Mouse (Mus musculus): Measurements from ENCODE around the gene Cbx8. TPM values are rescaled to one million over a fixed set of nuclear protein-coding genes. Genes with fewer than 3 reads are reported as not detected.

Cbx8 gene
- total RNA-seq, 2 experiments from 2014 or later: 3.6 to 5.6 TPM

- no peak for ATAC-seq (ENCODE audit: poor library complexity, severe bottlenecking)
Observed at GRCm38 (mm10) chr11:119036447-119036846, 4.3 kb downstream of the Cbx8 start.

DNA sequence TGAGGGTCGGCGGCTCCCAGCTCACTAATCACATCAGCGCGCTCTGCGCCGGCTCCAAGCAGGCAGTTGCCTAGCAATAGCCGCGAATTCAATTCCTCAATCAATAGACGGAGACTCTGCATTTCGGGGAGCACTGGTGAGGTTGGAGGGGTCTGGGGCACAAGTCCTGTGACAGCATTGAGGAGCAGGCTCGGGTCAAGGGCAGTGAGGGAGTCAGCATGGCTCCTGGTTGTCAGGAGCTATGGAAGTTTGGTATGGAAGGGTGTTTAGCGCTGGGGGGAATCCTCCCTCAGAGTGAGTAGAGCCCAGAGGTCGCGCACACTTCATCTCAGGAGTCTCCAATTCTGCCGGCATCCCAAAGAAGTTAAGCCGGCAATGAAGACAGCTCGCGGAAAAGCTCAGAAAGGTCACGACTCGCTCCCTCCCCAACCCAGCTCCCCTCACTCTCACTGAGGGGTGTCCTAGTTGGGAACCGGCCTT is 5.0 kb downstream of the Cbx8 start:
- ATAC-seq (ENCODE audit: poor library complexity, severe bottlenecking): no peak

- ATAC-seq (ENCODE audit: poor library complexity, severe bottlenecking): no peak
Observed at GRCm38 (mm10) chr11:119035094-119035685, 5.6 kb downstream of the Cbx8 start.

GRCm38 (mm10) chr11:119034635-119035034 is 6.1 kb downstream of the Cbx8 start:
- no peak for ATAC-seq (ENCODE audit: poor library complexity, severe bottlenecking)

DNA sequence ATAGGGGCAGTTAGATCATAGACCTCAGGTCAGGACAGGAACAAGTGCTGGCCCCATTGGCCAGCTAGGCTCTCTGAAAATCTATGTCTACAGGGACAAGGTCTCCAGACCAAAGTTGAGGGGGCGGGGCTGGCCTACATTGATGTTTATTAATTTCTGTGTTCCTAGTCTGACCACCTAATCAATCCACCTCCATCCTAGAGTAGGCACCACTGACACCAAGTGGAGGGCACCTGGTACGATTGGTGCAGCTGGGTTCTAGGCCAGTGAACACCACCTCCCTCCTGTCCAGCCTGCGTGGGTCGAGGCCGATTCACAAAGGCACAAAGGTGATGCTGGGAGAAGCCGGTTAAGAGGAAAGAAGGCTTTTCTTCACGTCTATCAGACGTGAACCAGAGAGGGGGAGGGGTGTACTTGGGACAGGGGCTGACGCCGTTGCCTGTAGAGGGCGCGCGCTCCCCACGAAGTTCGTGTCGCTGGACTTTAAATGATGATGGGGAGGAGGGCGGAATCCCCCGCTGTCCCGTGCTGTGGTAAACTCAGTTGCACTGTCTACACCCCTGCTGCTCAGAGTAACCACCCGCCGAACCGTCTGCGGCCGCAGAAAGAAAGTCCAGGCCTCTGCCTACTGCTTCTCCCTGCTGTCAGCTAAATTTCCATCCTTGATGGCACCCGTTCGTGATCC is 6.8 kb downstream of the Cbx8 start:
- peak; percentile 97 for ATAC-seq (ENCODE audit: poor library complexity, severe bottlenecking)

DNA sequence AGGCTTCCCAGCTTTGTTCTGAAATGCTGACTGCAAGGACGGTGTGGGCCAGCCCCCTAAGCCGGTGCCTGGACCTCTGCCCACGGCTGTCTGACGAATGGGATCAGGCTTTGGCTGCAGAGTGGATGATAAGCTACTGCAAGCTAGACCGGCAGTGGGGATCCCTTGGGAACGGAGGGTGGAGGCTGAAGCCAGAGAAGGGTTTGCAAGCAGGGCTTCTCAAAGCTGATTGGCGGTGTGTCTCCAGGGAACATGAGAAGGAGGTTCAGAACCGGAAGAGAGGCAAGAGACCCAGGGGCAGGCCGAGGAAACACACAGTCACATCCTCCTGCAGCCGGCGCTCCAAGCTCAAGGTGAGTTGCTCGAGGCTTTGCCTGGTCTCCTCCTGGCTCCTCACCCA is 14.6 kb downstream of the Cbx8 start:
- no peak for ATAC-seq (ENCODE audit: poor library complexity, severe bottlenecking)

GRCm38 (mm10) chr11:119024260-119024659 is 16.5 kb downstream of the Cbx8 start:
- ATAC-seq (ENCODE audit: poor library complexity, severe bottlenecking): peak; percentile 50

- no peak for ATAC-seq (ENCODE audit: poor library complexity, severe bottlenecking)
Observed at GRCm38 (mm10) chr11:119023616-119023980, 17.2 kb downstream of the Cbx8 start.

DNA sequence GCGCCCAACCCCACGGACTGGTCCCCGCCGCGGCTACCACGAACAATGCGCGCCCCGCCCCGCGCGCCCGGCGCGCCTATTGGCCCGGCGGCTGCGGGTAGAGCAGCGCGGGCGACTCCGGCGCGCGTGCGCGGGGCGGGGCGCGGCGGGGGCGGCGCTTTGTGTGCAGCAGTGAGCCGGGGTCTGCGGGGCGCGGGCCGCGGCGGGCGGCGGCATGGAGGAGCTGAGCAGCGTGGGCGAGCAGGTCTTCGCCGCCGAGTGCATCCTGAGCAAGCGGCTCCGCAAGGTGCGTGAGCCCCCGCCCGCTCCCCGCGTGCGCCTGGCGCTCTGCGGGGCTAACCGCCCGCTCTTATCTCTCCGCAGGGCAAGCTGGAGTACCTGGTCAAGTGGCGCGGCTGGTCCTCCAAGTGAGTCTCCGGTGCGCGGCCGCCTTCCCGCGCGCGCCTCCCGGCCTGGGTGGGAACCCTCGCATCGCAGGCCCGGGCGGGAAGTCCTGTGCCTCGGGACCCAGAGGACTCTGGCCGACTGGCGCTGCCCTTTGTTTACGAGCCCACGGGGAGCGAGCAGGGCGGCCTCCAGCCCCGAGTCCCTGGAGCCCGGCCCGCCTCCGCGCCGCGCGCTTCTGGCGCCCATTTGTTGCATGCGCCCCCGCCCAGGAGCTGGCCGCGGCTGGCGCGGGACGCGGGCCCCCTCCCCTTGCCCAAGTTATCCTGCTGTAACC is 17.7 kb downstream of the Cbx8 start, which contains the start of gene Cbx2:
Cbx2 (plus strand) TSS at position 68 of the 721 bp plus-strand sequence.
- ATAC-seq (ENCODE audit: poor library complexity, severe bottlenecking): peak; percentile 68

DNA sequence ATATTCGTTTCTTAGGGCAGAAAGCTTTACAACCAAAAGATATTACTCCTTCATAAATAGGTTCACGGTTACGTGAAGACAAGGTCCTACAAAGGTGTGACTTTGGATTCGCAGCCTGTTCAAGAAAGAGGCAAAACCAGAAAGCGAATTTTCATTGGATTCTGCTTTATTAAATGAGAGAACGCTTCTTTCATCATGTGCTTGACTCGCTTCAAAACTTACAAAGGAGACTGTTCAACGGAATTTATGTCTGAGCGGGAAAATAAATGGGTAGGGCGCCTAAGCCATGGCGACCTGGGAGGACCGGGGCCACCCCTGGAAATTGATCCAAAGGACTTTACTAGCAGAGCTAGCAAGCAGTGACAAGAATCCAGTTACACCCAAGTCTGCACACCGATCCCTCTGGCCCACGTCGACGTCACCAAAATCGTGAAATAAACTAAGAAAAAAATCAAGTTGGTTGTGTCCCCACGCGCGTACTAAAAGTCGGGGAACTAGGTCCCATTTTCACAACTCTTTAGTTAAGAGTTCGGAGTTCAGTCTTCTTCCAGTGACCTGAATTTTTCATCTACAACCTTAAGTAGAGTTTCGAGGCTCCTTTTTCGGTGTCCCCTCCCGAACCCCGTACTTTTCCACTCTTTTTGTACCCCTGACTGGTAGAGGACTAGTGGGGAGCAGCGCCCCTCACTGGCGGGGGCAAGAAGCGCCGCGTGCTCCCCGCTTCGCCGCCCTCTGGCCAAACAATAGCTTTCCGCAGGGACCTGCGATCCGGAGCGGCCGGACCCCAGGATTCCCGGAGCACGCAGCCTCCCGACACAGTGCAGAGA is 18.5 kb downstream of the Cbx8 start:
- ATAC-seq (ENCODE audit: poor library complexity, severe bottlenecking): no peak

- ATAC-seq (ENCODE audit: poor library complexity, severe bottlenecking): no peak
Observed at GRCm38 (mm10) chr11:119021180-119021579, 19.6 kb downstream of the Cbx8 start.

DNA sequence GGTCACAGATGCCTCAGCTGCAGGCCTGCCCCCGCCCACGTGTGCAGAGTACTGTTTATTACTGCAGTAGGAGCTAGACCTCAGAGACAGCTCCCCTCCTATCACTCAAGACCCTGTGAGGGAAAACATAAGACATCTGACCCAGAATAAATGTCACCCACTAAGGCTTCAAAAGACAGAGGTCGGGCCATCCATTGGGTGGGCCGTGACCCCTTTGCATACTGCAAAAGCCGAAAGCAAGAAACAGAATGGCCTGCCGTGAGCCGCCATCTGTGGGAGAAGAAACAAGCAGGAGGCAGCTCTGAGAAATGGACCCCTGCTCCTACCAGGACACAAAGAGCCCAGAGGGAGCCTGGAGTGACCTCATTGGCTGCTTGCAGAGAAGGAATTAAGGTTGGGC is 23.3 kb downstream of the Cbx8 start:
- ATAC-seq (ENCODE audit: poor library complexity, severe bottlenecking): no peak

- no peak for ATAC-seq (ENCODE audit: poor library complexity, severe bottlenecking)
Observed at GRCm38 (mm10) chr11:119014455-119014854, 26.3 kb downstream of the Cbx8 start.

DNA sequence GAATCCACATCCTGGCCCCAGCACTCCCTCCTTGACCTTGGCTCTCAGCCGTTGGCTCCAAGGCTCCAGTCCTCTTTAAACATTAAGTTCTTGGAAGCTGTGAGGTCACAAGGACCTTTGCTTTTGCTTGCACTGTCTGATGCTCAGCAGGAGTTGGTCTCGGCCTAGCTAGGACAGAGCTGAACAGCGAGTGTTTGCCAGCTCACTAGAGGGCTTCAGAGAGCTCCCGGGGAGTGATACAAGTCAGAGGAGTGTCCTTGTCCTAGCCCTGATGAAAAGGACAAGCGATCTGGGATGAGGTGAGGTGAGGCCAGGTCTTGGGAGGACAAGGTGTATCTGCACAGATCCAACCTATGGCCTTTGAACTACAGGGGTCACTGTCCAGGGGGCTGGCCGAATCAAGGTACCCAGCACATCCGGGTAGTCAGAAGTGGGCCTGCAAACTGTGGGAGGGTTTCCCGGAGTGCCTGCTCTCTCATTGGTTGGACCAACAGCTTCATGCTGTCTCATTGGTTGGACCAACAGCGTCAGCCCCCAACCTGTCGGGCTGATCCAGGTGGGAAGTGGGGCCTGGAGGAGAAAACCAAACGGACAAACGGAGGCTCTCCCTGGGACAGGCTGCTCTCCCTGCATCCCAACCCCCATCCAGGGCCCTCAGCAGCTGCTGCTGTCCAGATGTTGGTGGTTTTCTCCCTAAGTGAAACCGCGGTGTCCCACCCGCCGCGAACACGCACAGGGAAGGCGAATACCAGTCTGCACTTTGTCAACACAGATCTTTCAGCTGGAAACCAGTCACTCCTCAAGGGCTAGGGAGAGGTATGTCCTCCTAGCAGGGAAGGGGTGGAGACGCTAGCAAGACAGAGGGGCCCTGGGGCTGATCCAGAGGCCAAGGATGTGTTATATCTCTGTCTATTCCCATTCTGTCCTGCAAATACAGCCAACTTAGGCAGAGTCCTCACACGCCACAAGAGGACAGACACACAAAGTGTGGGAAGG is 33.0 kb downstream of the Cbx8 start:
- no peak for ATAC-seq (ENCODE audit: poor library complexity, severe bottlenecking)

DNA sequence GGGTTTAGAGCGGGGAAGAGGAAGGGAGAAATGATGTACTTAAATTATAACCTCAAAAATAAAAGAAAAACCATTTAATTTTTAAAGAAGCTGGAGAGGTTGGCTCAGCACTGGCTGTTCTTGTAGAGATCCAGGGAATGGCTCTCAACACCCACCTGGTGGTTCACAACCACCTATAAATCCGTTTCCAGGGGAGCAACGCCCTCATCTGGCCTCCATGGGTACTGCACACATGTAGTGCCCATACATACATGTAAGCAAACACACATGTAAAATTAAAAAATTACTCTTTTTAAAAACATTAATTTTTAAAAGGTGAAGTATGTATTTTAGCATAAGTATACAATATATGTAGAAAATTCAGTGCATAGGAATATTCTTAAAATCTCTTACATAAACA is 34.3 kb downstream of the Cbx8 start:
- no peak for ATAC-seq (ENCODE audit: poor library complexity, severe bottlenecking)

DNA sequence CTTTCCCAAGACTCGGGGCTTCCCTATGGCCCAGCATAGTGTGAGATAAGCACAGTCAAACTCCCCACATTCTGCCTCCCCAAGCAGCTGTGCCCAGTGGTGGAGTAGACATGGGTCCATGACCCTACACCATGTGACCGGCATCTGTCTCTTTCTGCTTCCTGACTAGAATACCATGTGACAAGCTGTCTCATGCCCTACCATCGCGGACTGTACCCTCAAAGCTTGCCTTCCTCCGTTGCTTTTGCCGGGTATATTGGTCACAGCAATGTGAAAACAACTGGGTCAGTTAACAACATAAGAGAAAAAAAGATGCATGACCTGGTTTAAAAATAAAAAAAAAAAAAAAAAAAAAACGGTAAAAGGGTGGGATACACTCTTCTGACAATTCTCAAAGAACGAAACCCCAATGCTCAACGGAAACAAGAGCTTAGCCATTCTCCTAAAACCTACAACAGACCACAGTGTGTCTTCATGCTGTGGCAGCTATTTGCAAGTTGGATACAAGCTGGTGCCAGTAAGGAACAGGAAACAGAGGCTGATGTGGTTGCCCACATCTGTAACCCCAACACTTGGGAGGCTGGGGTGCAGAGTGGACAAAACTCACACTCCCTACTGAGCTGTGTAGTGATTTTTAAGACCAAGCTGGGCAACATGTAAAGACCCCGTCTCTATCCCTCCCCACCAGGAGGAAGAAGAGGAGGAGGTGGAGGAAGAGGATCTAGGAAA is 35.1 kb downstream of the Cbx8 start:
- no peak for ATAC-seq (ENCODE audit: poor library complexity, severe bottlenecking)

DNA sequence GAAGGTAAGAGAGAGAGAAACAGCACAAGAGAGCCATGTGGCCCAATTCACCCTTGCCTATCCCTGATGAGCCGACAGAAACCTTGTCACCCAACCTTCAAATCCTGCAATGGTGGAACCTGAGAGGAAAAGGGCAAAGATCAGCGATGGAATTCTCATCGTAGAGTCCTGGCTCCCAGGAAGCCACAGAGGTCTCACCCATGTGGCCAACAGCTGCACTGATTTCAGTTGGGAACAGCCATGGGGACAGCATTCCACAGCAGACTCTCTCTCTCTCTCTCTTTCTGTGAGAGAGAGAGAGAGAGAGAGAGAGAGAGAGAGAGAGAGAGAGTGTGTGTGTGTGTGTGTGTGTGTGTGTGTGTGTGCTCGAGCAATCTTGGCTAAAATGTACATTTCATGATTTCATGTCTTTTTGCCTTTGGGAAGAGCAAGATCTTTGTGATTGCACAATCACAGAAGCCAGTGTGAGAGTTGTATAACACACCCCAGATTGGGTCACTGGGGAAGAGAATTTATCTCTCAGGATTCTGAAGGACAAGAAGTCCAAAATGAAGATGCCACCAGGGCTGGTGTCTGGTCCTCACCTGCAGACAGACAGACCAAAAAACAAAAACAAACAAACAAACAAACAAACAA is 39.2 kb downstream of the Cbx8 start:
- no peak for ATAC-seq (ENCODE audit: poor library complexity, severe bottlenecking)

DNA sequence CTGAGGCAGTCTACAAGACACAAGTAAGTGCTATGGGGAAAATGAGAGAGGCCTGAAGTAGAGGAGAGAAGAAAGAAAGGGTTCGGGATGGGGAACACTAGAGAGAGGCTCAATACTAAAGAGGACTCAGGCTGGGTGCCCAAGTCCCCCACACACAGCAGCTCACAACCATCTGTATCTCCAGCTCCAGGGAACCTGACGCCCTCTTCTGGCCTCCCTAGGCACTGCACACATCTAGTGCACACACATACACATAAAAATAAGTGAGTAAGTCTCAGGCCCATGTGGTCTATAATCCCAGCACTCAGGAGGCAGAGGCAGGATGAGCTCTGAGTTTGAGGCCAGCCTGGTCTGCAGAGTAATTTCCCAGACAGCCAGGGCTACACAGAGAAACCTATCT is 39.9 kb downstream of the Cbx8 start:
- ATAC-seq (ENCODE audit: poor library complexity, severe bottlenecking): no peak

DNA sequence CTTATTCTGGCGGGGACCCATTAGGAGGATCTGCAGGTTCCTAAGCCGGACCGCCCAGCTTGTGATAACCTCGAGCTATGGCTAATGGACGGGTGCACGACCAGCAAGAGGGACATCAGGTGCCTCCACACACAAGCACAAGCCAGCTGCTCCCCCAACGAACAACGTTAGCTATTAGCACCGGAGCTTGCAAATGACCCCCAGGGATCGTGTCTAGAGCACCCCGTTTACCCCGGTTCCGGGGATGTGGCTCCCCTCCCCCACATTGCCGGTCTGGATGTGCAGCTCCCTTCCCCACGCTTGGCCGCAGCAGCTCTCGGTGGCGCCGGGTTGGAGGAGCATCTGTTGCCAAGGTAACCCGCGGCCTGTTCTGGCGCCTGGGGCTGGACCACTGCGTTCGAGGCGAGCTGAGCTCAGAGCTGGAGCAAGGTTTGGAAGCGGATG is 41.4 kb downstream of the Cbx8 start:
- ATAC-seq (ENCODE audit: poor library complexity, severe bottlenecking): no peak
